In the genomic region with DNA sequence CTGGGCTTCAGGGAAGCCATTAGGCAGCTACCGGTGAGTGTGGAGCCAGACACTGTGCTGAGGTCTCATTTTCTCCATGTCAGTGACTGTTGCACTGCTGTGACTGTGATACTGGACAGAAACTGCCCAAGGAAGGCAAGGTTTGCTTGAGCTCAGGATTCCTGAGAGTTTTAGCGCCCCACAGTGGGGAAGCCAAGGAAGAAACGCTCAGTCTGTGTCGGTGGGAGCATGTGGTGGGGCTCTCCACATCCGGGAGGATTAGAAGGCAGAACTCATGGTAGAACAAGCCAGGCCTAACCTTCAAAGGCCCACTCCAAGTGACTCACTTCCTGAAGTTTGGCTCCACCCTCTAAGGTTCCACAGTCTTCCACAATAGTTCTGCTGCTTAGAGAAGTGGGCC, we compare ENCODE assay signal across 8 mouse cellular contexts. TPM values are rescaled to one million over a fixed set of nuclear protein-coding genes. Genes with fewer than 3 reads are reported as not detected.
DNase-seq lines count a peak whose midpoint lies in the region; ATAC-seq and TF ChIP-seq lines count a peak whose summit lies in the region.
"Had no signal": no experiment of that assay in that cellular context is flagged by ENCODE, and none has a peak within 500 bp of the region (broad histone marks: within the 10 kb centered on the region; RNA-seq: fewer than 3 reads in every experiment).

No protein-coding gene starts in this region.

- no peak overlapping the region for H3K4me2 ChIP-seq in midbrain, embryonic 14.5 days (ENCODE audit: low read length)
- H3K4me2 ChIP-seq in midbrain, embryonic 15.5 days = no peak overlapping the region
- H3K4me2 ChIP-seq in hindbrain, postnatal 0 days (ENCODE audit: low read depth, low read length) = no peak overlapping the region

- no peaks in the 10 kb centered on the region for H3K9me3 ChIP-seq in midbrain, embryonic 14.5 days (ENCODE audit: control insufficient read depth, low read length)
- no peaks in the 10 kb centered on the region for H3K9me3 ChIP-seq in midbrain, embryonic 15.5 days
- no peaks in the 10 kb centered on the region for H3K9me3 ChIP-seq in hindbrain, postnatal 0 days (ENCODE audit: low read length)

- WGBS in midbrain, embryonic 14.5 days = 25% methylated on average over 5 of the region's 5 CpGs
- WGBS in midbrain, embryonic 15.5 days = 20% methylated on average over 5 of the region's 5 CpGs
- 36% methylated on average over 5 of the region's 5 CpGs for WGBS in hindbrain, postnatal 0 days
- 27% methylated on average over 5 of the region's 5 CpGs for WGBS in lung, adult 2 months
- WGBS in spleen, adult 2 months = 43% methylated on average over 5 of the region's 5 CpGs

- H3K9ac ChIP-seq in midbrain, embryonic 14.5 days (replicated peaks; ENCODE audit: low read length) = no peak overlapping the region
- no peak overlapping the region for H3K9ac ChIP-seq in midbrain, embryonic 15.5 days
- H3K9ac ChIP-seq in hindbrain, postnatal 0 days (replicated peaks; ENCODE audit: low read length) = no peak overlapping the region

- H3K4me3 ChIP-seq in midbrain, embryonic 14.5 days (replicated peaks; ENCODE audit: low read depth, low read length) = no peak overlapping the region
- H3K4me3 ChIP-seq in midbrain, embryonic 15.5 days = no peak overlapping the region
- H3K4me3 ChIP-seq in hindbrain, postnatal 0 days (ENCODE audit: low read length) = no peak overlapping the region
- no peak overlapping the region for H3K4me3 ChIP-seq in lung, adult 2 months (replicated peaks; ENCODE audit: extremely low read depth, low read depth, low read length)
- no peak overlapping the region for H3K4me3 ChIP-seq in spleen, adult 2 months (ENCODE audit: extremely low read depth, insufficient read depth, insufficient read length)
- H3K4me3 ChIP-seq: erythroblast, embryonic 14.5 days had no signal

- TF ChIP-seq POLR2A in lung, adult 2 months (IDR thresholded peaks at IDR 0.05; ENCODE audit: borderline replicate concordance, extremely low read depth, low read depth, low read length) = no peak
- no peak for TF ChIP-seq POLR2A in spleen, adult 2 months (IDR thresholded peaks at IDR 0.05; ENCODE audit: low read depth, low read length)

- no peak overlapping the region for H3K27ac ChIP-seq in midbrain, embryonic 14.5 days (replicated peaks; ENCODE audit: low read depth, low read length)
- no peak overlapping the region for H3K27ac ChIP-seq in midbrain, embryonic 15.5 days
- H3K27ac ChIP-seq in hindbrain, postnatal 0 days = no peak overlapping the region
- H3K27ac ChIP-seq in spleen, adult 2 months (ENCODE audit: insufficient read depth, low read length) = no peak overlapping the region

- no peaks in the 10 kb centered on the region for H3K4me1 ChIP-seq in midbrain, embryonic 14.5 days (ENCODE audit: control insufficient read depth, insufficient read depth, low read length)
- H3K4me1 ChIP-seq in midbrain, embryonic 15.5 days = no peaks in the 10 kb centered on the region
- H3K4me1 ChIP-seq in hindbrain, postnatal 0 days (ENCODE audit: insufficient read depth, low read length) = no peaks in the 10 kb centered on the region
- H3K4me1 ChIP-seq in lung, adult 2 months (ENCODE audit: control insufficient read depth, insufficient read depth, low read length) = no peaks in the 10 kb centered on the region; the same call in 1 of the 2 replicates
- no peaks in the 10 kb centered on the region for H3K4me1 ChIP-seq in spleen, adult 2 months (ENCODE audit: control insufficient read depth, insufficient read depth, insufficient read length)

- peak; percentile 67 for TF ChIP-seq CTCF in hindbrain, postnatal 0 days (IDR thresholded peaks at IDR 0.05; ENCODE audit: low read depth)
- peak; percentile 60; the same call in 1 of the 2 replicates for TF ChIP-seq CTCF in lung, adult 2 months (IDR thresholded peaks at IDR 0.05; ENCODE audit: insufficient read depth, low read length)
- TF ChIP-seq CTCF in spleen, adult 2 months (IDR thresholded peaks at IDR 0.05; ENCODE audit: extremely low read depth, insufficient read depth, insufficient read length, insufficient replicate concordance) = peak; percentile 33; the same call in 1 of the 2 replicates

- H3K27me3 ChIP-seq in midbrain, embryonic 14.5 days (ENCODE audit: control insufficient read depth, insufficient read depth, low read length) = no peaks in the 10 kb centered on the region
- no peaks in the 10 kb centered on the region for H3K27me3 ChIP-seq in midbrain, embryonic 15.5 days (replicated peaks)
- H3K27me3 ChIP-seq in hindbrain, postnatal 0 days (ENCODE audit: insufficient read depth, low read length) = no peaks in the 10 kb centered on the region
- H3K27me3 ChIP-seq in spleen, adult 2 months (ENCODE audit: control insufficient read depth, insufficient read depth, low read length) = no peaks in the 10 kb centered on the region

- ATAC-seq in midbrain, embryonic 14.5 days (ENCODE audit: low FRiP score, low TSS enrichment) = no peak
- no peak for ATAC-seq in midbrain, embryonic 15.5 days (replicated peaks)
- peak; percentile 76 for ATAC-seq in hindbrain, postnatal 0 days

- peak; percentile 70 for DNase-seq in midbrain, embryonic 14.5 days
- peak; percentile 77 for DNase-seq in ZHBTc4 (ENCODE audit: low read depth, low spot score)
- peak; percentile 76 to 78 for DNase-seq in cerebellum, postnatal 36 days
- DNase-seq in hindbrain, postnatal 0 days (ENCODE audit: low spot score) = peak; percentile 78
- DNase-seq in lung, adult 2 months = peak; percentile 47
- peak; percentile 12 to 51 for DNase-seq in spleen, adult 2 months (ENCODE audit: low read depth in 1 of 2, low spot score in 2 of 2)

- no peaks in the 10 kb centered on the region for H3K36me3 ChIP-seq in midbrain, embryonic 14.5 days (ENCODE audit: control insufficient read depth, insufficient read depth, low read length)
- no peaks in the 10 kb centered on the region for H3K36me3 ChIP-seq in midbrain, embryonic 15.5 days (replicated peaks)
- no peaks in the 10 kb centered on the region for H3K36me3 ChIP-seq in hindbrain, postnatal 0 days (ENCODE audit: insufficient read depth, low read length)
- H3K36me3 ChIP-seq in spleen, adult 2 months (ENCODE audit: control insufficient read depth, insufficient read depth, low read length) = no peaks in the 10 kb centered on the region

RNA-seq across cellular contexts. Expression of gene Sc5d, which starts 55.6 kb away (rescaled TPM):
- polyA plus RNA-seq in midbrain, embryonic 14.5 days (2014; fragmentation: Nextera tagmentation; extraction: Ambion mirVana) = 71.8 and 76.3 TPM in 2 replicates
- polyA plus RNA-seq in midbrain, embryonic 15.5 days (2015; fragmentation: Nextera tagmentation; extraction: Ambion mirVana) = 73.1 and 74.4 TPM in 2 replicates
- total RNA-seq in hindbrain, postnatal 0 days (2014; rRNA removed) = 54.6 and 57.0 TPM in 2 replicates
- polyA plus RNA-seq in hindbrain, postnatal 0 days (2015; fragmentation: Nextera tagmentation; extraction: Ambion mirVana) = 69.1 and 71.9 TPM in 2 replicates
- polyA plus RNA-seq in lung, adult 2 months (2012; rRNA removed) = 32.9 and 73.6 TPM in 2 replicates
- polyA plus RNA-seq in spleen, adult 2 months (2012; rRNA removed) = 15.1 and 16.9 TPM in 2 replicates
